Mouse (Mus musculus) kidney, postnatal 0 days (tissue): ENCODE measurements around the gene Mettl3. TPM values are rescaled to one million over a fixed set of nuclear protein-coding genes. Genes with fewer than 3 reads are reported as not detected.

ENCODE experiments used
- ATAC-seq: fragments of 200-750 bp; cut with Nextera tagmentation; replicated peaks from 2 replicates; pipeline ENCODE4 v1.8.0; 2017; ENCODE audit warnings: low read depth, moderate number of reproducible peaks, moderate TSS enrichment, moderate library complexity; ENCODE audit not compliant: low FRiP score
- DNase-seq: peaks from one replicate; pipeline ENCODE4 v3.0.0-alpha.2; 2016; ENCODE audit warnings: low spot score
- H3K27ac ChIP-seq: fragments of 300-500 bp; sonication (generic); 2 replicates; pipeline ENCODE4 v1.5.1; 2014; ENCODE audit warnings: mild to moderate bottlenecking
- H3K27me3 ChIP-seq: fragments of 300-500 bp; sonication (generic); 2 replicates; pipeline ENCODE4 v1.6.1; 2014; ENCODE audit warnings: low read length, mixed read lengths; ENCODE audit not compliant: insufficient read depth
- H3K36me3 ChIP-seq: fragments of 300-500 bp; sonication (generic); 2 replicates; pipeline ENCODE4 v1.6.1; 2014; ENCODE audit warnings: low read length, mixed read lengths; ENCODE audit not compliant: insufficient read depth
- H3K4me1 ChIP-seq: fragments of 300-500 bp; sonication (generic); replicated peaks from 2 replicates; pipeline ENCODE4 v1.6.1; 2014; ENCODE audit warnings: antibody characterized with exemption, low read length, mixed read lengths; ENCODE audit not compliant: insufficient read depth
- H3K4me2 ChIP-seq: fragments of 300-500 bp; sonication (generic); 2 replicates; pipeline ENCODE4 v1.6.1; 2014; ENCODE audit warnings: mild to moderate bottlenecking, low read length, moderate library complexity, mixed read lengths
- H3K4me3 ChIP-seq: fragments of 300-500 bp; sonication (generic); replicated peaks from 2 replicates; pipeline ENCODE4 v1.5.1; 2014; ENCODE audit warnings: low read depth, low read length
- H3K9ac ChIP-seq: fragments of 300-500 bp; sonication (generic); 2 replicates; pipeline ENCODE4 v1.6.1; 2014; ENCODE audit warnings: low read depth, low read length
- H3K9me3 ChIP-seq: fragments of 300-500 bp; sonication (generic); replicated peaks from 2 replicates; pipeline ENCODE4 v1.6.1; 2016; ENCODE audit warnings: low read length, inconsistent platforms, mixed read lengths
- CTCF ChIP-seq: IDR thresholded peaks from 2 replicates; pipeline ENCODE4 v1.5.1; 2016; ENCODE audit warnings: antibody characterized with exemption, low read depth, mild to moderate bottlenecking, moderate library complexity
- WGBS: fragments of 180-500 bp; shearing (Covaris S2); extraction: QIAGEN DNeasy Blood & Tissue Kit; methylation state at CpG from one replicate; pipeline ENCODE4 v1.1.7; 2014; 5-methylcytosine and 5-hydroxymethylcytosine counted together
- polyA plus RNA-seq: library from polyadenylated mRNA; unstranded; fragments of >200 nt; fragmentation: Nextera tagmentation; extraction: Ambion mirVana; gene quantifications from 2 replicates; pipeline ENCODE4 v1.2.1, GENCODE M21; 2015

Gene Mettl3
- polyA plus RNA-seq, 1 experiment from 2014 or later, result 24.7 TPM

- WGBS, result 2% methylated on average over 26 of the region's 26 CpGs
- ATAC-seq (peak; percentile 46), DNase-seq (peak; percentile 48)
- Histone ChIP-seq H3K27me3 (no peaks in the 10 kb centered on the region), H3K27ac (no peak within 1 kb of the TSS), H3K36me3 (no peaks in the 10 kb centered on the region), H3K4me1 (0 out of 2 replicates have a peak, but pooled peaks cover 9% of the 10 kb centered on the region), H3K9me3 (no peaks in the 10 kb centered on the region), H3K9ac (peak within 1 kb of the TSS; percentile 20; the same call in 1 of the 2 replicates), H3K4me3 (peak within 1 kb of the TSS; percentile 45), H3K4me2 (peak within 1 kb of the TSS; percentile 79)
- no peak for TF ChIP-seq CTCF
Measured at GRCm38 (mm10) chr14:52327910-52328812, 23.2 kb upstream of the Mettl3 start, which contains the start of gene Sall2. Sall2 (minus strand) TSS chr14:52328762.

GRCm38 (mm10) chr14:52327375-52327901, 22.5 kb upstream of the Mettl3 start:
- H3K27me3 ChIP-seq, result no peaks in the 10 kb centered on the region
- peak overlapping the region; percentile 20; the same call in 1 of the 2 replicates for H3K9ac ChIP-seq
- TF ChIP-seq CTCF, result no peak
- 0 out of 2 replicates have a peak, but pooled peaks cover 9% of the 10 kb centered on the region for H3K4me1 ChIP-seq
- DNase-seq, result peak; percentile 34
- H3K9me3 ChIP-seq, result no peaks in the 10 kb centered on the region
- no peak overlapping the region for H3K27ac ChIP-seq
- peak overlapping the region; percentile 45 for H3K4me3 ChIP-seq
- 4% methylated on average over 14 of the region's 14 CpGs for WGBS
- no peak for ATAC-seq
- H3K4me2 ChIP-seq, result peak overlapping the region; percentile 79
- no peaks in the 10 kb centered on the region for H3K36me3 ChIP-seq

GRCm38 (mm10) chr14:52325890-52326289, 21.0 kb upstream of the Mettl3 start:
- Histone ChIP-seq H3K36me3 (no peaks in the 10 kb centered on the region), H3K27me3 (no peaks in the 10 kb centered on the region), H3K4me3 (no peak overlapping the region), H3K27ac (no peak overlapping the region), H3K9ac (no peak overlapping the region), H3K4me2 (no peak overlapping the region), H3K4me1 (0 out of 2 replicates have a peak, but pooled peaks cover 9% of the 10 kb centered on the region), H3K9me3 (no peaks in the 10 kb centered on the region)
- TF ChIP-seq CTCF, result peak; percentile 44; the same call in 1 of the 2 replicates
- DNase-seq, result peak; percentile 46
- no peak for ATAC-seq
- WGBS, result 24% methylated on average over 4 of the region's 4 CpGs

GRCm38 (mm10) chr14:52319361-52319760, 14.4 kb upstream of the Mettl3 start:
- Histone ChIP-seq H3K27ac (no peak overlapping the region), H3K4me3 (no peak overlapping the region), H3K27me3 (no peaks in the 10 kb centered on the region), H3K9ac (no peak overlapping the region), H3K9me3 (no peaks in the 10 kb centered on the region), H3K4me2 (no peak overlapping the region), H3K36me3 (no peaks in the 10 kb centered on the region), H3K4me1 (peaks cover 15% of the 10 kb centered on the region)
- DNase-seq, result peak; percentile 58
- ATAC-seq, result no peak
- 31% methylated on average over 6 of the region's 6 CpGs for WGBS
- no peak for TF ChIP-seq CTCF

GRCm38 (mm10) chr14:52316441-52317225, 11.7 kb upstream of the Mettl3 start:
- TF ChIP-seq CTCF, result no peak
- Histone ChIP-seq H3K4me3 (peak overlapping the region; percentile 73), H3K9me3 (no peaks in the 10 kb centered on the region), H3K9ac (peak overlapping the region; percentile 90), H3K4me2 (peak overlapping the region; percentile 88), H3K36me3 (peaks cover 11% of the 10 kb centered on the region; the same call in 1 of the 2 replicates), H3K4me1 (peaks cover 23% of the 10 kb centered on the region), H3K27me3 (no peaks in the 10 kb centered on the region), H3K27ac (peak overlapping the region; percentile 93)
- ATAC-seq (peak; percentile 84), DNase-seq (peak; percentile 89)
- WGBS, result 12% methylated on average over 16 of the region's 16 CpGs
